Mouse (Mus musculus): ENCODE measurements at regions not wholly inside any gene's neighbourhood (a gene's known extent, or its start where the extent isn't known, plus 50 kb on each side); places are given as distances from the start of the nearest gene placed in this dataset.

DNA sequence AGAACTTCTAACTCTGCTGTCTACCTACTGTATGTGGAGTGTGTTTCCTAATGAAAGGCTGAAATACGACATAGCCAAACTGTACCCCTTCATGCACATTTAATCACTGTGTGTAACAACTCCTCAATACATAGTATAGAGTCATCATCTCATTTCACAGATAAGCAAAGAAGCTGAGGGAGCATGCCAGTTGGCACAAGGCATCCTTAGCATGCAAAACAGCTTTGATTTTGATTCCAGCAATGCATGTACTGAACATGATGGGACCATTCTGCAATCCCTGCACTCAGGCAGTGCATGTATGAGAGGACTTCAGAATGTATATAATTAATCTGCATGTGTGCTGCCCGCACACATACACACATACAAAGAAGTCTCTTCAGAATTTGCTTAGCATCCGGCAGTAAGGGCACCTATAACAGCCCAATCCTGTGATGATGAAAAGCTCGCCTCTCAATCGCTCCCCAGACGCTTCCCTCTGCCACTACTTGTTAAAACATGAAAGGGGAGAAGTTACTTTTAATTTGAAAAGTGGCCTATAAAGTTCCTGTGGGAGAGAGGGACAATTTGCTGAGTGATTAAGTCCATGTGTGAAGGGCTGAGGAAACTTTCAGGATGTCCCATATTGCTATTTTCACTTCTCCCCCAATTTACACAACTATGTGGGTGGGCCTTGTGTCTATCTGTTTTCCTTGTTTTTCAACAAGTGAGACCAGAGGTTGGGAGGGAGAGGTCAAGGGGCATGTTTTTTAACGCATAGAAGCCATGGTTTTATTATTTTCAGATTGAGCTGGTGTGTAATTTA is 569.0 kb upstream of the Intu start:
- DNase-seq, result no peak

DNA sequence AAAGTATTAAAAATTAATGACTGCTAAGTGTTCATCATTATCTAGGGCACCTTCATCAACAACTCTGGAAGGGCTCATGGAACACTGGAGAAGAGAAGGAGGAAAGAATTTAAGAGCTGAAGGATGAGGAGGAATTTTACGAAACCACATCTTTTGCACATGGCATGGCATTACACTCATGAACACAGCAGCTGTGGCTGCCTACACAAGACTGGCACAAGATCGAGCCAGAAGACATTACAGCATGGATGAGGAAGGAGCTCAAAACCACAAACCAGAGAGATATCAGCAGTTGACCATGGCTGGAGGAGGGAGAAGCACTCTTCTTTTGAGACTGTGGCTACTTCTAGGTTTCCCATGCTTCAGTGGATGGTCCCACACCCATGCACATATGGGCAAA is 565.7 kb upstream of the Intu start:
- DNase-seq, result no peak

DNA sequence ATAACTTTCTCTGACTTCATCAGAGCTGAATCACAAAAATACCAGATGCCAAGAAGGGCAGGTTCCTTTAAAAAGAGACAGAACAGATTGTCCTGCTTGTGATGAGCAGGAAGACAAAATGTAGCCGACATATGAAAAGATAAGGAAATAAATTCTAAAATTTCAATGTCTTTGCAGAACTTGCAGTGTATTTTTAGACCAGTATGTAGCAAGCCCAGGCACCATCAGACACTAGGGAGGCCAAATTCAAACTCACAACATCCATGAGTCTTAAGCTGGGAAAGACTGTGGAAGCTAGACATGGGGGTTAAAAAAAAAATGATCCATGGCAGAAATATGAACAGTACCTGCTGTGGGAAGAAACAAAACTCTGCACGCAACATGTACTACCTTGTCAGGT is 564.7 kb upstream of the Intu start:
- no peak for DNase-seq

DNA sequence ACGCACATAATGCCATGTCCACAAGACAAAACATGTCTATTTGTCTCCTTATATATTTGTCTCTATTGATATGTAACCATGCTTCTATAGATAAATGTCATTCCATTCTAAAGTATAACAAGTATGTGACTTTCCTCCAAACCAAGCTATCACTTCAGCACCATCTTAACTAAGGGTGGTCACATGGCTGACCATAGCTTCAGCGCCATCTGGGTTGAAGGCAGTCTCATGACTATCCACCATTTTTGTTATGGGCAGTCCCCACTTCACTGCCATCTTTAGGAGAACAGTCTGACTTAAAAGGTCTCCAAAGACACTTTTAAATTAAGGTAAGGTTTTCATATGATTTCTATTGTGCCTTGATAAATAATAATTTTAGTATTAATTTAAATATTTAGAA is 554.1 kb upstream of the Intu start:
- DNase-seq, result no peak

DNA sequence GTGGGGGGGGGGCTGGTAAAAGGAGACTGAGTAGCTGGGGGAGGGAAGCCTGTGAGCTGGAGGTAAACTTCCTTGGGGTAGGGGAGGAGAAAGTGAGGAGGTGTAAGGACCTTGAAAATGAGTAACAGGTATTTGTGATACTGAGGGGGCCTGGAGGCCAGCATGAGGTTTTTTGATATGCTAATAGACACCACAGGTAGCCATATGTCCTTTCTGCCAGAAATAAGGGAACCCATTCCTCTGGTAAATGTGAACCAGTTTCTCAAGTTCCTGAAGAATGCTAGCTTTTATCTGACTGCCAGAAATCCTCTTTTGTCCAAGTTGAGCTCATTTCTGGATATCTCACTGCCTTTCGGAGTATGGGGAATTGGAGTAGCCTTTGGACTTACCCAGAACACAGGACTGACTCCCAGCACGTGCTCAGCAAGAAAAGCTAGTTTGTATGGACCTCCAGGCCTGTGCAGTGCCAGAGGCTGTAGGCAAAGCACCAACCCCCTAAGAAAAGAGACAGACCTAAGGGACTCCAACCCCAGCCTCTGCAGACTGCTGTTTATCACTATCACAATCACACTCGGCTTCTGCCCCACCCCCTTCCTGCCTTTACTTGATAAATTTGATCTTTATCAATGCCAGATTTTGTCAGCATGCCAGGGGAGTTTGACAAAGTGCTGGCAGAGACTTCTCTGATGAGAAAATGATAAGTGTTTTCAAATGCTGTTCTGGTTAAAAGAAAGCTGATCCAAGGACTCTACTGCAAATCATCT is 552.0 kb upstream of the Intu start:
- no peak for DNase-seq

DNA sequence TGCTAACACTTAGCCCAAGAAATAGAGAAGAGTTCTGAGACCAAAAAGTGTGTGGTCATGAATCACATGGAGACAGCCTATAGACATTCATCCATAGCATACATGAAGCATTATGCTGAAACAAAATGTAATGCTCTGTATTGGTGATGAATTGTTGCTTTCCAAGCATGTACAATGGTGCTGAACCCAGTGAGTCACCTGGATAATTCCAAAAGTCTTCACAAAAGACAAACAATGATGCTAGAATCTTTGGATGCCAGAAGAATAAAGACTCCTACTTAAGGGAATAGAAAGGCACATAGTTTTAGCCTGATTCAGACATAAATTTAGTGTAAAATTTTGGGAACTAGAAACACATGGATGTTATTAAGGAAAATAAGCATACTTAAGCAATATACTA is 548.4 kb upstream of the Intu start:
- DNase-seq, result no peak

DNA sequence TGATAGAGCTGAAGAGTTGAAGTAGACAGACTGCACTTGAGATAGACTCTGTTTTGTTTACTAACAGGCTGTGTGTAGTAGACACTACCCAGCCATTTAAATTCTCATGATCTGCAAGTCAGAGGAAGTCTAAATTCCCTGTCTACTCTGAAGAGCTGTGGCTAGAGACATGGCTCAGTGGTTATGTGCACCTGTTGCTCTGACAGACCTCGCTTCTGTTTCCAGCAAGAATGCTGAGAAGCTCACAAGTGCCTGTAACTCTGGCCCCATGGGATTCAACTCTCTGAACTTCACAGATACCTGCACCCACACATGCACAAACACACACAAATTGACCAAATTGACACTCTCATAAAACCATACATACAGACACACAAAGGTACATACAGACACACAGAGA is 543.4 kb upstream of the Intu start:
- no peak for DNase-seq

DNA sequence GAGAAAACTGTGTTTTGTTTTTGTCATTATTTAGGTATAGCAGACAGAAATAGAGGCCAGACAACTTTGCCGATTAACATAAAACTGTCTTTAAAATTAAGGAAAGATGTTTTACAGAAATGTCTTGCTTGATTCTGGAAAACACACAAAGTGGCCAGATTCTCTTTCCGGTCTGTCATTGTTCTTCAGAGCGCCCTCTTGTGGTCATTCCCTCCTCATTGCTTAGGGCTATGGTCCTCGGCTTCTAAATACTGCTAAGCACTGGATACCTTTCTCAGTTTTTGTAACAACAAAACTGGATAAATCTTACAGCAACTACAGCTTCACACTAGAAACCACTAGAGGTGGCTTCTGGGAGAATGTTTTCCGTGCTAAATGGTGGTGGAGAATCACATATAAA is 532.5 kb upstream of the Intu start:
- no peak for DNase-seq

DNA sequence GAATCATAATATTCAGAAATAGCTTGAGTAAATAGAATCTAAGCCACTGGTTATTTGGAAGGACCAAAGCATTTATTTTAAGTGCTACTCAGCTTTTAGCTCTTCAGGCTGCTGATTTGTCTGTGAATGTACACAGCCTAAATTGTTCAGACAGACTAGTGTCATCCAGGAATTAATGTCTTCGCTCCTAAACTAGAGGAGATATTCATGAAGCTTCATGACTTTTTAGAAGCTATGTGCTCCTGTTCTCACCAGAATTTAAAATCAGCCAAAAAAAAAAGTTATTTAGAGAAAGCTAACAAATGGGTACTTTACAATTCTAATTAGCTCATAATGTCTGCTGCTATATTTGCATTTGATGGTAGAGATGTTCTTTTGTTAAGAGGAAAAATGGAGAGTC is 531.2 kb upstream of the Intu start:
- DNase-seq, result no peak

DNA sequence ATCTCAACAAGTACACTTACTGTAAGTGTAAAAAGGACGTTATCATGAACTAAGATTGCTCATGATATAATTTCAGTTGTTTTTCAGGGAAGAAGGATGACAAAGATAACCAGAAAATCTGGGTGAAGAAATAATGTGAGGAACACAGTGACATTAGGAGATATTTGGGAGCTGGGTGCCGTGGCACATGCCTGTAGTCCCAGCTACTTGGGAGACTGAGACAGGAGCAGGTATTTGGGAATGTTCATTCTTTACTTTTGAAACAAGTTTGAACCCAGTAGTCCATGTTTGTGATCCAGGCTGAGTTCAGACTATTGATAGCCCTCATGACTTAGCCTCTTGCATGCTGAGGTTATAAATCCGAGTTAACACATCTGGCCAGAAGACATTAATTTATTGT is 528.2 kb upstream of the Intu start:
- no peak for DNase-seq

DNA sequence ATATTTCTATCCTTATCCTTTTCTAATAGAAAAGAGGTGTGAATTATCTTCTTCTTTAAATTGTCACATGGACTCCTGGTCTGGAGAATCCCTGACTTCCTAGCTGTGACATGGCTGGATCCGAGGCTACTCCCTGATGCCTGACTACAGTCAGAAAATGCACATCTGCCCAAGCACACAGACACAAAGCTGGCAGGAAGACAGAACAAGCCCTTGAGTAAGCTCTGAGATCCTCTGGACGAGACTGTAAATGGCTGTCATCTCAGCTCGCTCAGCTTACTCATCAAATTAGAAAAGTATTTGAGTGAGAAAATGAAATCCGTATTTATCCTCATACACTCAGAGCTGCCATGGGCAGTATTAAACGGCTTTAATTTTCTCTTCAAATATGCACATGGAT is 521.0 kb upstream of the Intu start:
- DNase-seq, result no peak

DNA sequence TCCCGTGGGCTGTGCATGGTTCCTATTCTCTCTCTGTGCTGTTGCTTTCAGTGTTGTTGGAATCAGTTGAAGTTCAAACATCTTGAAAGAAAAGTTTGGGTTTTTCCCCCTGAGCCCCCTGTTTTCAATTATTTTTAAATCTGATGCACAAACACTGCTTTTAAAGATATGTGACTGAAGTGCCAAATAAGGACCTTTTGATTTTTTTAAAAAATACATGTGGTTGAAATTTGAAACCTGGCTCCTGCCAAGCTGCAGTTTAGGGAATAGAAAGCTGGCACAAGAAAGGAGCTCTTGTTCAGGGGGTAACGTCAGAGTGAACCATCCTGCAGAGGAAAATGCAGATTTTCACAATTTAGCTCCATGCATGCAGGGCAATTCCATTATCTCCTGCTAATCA is 509.4 kb upstream of the Intu start:
- DNase-seq, result no peak

DNA sequence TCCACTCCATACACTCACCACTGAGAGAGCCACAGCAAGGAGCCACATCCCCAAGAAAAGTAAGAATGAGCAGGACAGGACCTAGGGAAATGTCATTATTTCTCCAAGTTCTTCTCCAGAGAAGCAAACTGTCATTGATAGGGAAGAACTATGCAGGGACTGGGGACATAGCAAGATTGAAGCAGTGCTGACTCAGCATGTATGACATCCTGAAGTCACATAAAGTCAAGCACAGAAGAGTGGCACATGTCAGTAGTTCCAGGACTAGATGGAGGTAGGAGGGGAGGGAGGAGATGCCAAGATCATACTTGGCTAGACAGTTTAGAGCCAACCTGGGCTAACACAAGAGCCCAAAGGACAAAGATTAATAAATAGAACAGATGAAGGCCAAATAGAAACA is 503.4 kb upstream of the Intu start:
- no peak for DNase-seq

DNA sequence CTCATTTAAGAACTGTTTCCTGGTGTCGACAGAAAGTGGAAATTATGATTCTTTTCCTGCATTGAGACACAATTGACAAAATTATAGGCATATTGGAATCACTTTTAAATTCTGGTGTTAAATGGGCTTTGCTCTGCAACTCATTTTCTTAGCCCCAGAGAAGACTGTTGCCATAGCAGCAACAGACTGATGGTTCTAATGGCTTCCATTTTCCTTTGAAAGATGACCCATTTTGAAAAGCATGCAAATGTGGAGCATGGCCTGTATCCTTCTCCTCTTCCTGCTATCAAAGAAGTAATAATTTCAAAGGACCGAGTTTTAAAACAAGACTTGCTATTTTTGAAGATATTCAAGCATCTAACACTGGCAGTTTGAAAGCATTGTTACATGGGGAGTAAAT is 494.9 kb upstream of the Intu start:
- DNase-seq, result no peak

DNA sequence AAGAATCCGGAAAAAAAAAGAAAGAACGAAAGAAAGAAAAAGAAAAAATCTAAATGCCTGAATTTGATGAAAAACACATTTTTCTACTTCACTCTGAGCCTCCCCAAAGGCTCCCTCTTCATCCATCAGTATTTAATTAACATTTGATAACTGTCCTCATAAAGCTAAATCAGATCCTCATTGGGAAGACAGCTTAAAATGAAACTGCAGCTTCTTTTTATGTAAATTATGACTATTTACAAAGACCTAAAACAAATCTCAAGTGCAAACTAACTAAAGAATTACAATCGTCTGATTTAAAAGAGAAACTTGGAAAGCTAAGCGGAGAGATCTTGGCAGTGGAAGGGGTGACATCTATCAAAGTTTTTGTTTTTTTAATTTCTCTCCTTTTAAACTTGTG is 481.4 kb upstream of the Intu start:
- DNase-seq, result no peak

DNA sequence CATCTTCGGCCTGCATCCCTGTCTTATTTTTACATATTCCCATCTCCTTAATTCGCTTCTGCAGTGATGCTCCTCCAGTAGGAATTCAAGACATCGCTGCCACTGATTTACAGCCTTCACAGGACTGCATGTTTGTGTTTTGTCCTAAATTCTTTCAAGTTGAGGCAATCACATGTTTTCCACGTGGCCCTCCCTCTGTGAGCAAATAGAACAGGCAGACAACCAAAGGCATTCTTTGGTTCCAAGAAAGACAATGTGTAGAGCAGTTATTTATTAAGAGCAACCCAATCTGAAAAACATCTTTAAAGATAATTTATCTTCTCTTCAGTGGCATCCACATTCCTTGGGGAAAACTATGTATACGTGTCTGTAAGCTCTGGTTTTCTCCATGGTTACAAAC is 472.8 kb upstream of the Intu start:
- no peak for DNase-seq

DNA sequence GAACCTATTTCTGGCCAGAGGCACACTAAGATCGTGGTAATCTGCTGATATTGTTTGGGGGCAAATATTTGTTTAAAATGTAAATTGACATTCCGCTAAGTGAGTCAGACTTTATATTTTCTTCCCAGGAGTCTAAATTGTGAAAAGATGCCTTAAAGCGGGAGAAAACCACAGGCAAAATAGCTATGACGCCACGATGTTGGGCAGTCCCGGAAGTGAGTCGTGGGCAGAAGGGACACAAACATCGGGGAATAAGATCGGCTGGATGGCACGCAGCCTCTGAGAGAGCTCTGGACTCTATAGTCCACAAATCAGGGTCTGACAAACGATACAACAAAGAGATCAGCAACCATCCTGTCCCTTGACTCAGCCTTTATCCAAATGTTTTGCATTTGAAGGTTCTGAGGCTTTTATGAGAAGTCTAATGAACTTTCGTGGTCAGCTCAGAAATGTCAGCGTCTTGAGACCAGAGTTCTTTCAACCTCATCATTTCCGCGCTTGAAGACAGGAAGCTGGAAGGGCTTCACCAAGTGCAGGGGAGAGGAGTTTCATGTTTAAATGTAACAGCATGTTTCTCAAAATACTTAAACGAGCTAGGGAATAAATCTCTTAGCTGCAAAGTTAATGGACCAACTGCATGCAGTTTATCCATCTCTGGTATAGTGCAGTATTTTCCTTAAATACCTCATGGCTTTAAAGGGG is 472.2 kb upstream of the Intu start:
- no peak for DNase-seq

DNA sequence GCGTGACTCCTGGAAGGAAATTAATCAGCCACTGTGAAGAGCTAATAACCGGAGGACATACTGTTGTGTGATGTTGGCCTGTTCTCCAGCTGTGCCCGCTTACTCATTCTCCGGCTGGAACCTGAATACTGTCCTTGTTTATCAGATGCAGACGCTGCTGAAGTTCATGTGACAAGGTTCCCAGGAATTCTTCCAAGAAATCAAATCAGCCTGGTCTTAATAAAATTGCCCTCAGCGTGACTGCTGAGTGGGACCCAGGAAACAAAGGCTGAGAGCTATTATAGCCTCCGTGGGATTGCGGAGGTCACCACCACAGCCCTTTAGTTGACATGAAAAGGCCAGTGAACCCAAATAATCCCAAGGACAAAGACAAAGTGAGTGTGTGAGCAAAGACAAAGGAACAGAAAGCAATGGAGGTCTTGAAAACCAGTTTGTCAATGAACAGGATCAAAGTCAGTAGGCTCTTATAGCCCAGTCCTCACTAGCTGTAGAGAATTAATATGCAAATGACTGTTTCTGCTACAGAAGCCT is 460.9 kb upstream of the Intu start:
- DNase-seq, result no peak

DNA sequence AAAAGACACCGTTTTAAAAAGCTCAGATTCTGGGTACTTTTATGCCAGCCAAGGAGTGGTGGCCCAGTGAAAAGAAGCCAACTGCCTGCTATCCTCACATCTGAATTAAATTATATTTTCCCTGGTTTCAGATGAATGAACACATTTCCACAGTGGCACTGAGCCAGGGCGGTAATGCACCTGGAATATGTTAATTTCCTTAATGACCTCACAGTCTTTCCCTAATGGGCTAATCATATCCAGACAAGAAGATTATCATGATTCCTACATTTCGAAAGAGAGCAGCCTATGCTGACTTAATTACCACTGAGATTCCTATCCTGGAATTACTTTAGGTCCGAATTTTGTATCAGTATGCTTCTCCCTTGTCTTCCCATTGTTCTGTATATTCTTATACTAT is 454.3 kb upstream of the Intu start:
- no peak for DNase-seq

DNA sequence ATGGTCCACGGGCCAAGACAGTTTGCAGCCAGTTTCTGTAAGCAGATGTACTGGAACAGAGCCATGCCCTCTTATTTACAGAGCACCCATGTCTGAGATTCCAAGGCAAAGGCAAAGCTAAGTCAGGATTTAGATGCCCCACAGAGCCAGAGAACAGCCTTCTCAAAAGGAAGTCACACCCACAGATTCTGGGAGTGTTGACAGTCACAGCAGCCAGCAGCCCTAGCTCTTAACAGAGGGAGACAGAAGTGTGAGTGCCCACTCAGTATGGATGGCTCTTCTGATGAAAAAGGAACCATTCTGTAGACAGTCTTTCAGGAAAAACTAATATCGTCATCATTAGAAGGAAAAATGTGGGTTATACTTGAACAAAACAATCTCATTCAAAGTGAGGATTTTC is 446.0 kb upstream of the Intu start:
- DNase-seq, result no peak

DNA sequence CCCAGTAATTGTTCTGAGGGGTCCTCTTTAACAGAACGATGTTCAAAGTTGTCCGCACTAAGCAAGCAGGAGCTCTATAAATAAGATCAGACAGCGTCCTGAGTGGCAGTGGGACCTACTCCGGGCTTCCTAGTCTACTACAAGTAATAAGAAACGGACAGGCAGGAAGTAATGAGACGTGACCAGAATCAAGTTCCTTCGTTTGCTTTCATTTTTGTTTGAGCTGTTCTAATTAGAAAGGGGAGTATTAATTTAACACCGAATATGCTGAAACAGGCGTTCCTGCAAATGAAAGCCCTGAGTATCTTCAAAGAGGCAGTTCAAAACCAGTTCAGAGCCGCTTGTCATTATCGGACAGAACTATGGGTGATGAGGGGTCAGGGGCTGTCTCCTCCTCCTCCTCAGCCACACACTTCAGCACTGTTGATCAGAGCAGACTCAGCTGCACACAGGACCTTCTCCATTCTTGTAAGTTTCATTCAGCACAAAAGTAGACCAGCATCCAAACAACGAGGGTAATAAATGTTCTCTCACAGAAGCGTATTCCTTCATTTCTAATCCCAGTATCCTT is 439.2 kb upstream of the Intu start:
- no peak for DNase-seq

DNA sequence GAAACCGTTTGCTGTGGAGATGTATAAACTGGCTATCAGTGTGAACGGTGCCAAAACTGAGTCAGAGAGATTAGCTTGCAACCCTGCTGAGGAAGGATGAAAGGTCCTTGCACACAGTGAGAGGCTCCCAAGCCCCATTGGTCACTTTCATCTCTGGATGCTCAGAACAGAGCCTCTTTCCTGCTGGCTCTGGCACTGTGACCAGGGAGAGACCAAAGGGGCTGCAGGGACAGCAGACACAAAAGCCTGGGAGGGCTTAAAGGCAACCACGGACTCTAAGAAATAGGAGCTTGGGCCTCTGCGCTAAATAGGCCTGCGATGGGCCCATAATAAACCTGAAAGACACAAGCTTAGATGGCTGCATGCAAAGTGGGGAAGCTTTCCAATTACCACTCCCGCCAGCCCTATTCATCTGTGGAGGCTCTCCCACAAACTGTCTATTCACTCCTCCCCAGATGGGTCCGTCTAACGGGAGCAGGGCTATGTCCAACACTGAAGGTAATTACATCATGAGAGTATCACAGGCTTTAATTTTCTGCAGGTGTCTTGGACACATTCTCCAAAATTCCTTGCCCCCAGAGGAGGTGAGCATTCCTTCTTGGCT is 438.2 kb upstream of the Intu start:
- DNase-seq, result no peak

DNA sequence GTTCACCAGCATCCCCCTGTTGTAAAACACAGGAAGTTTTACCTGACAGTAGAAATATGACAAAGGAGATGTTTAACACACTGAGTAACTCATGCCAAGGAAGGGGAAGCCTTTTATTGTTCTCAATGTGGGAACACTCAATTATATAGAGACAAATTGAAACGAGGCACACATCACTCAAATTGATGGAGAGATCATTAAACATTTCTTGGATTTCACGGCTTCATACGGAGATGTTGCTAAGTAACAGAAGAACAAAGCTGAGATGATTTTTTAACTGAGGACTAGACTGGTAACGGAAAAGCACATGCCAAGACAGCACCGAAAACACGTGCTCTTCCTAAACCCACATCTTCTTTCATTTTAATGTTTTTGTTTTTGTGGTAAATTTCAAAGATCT is 437.0 kb upstream of the Intu start:
- no peak for DNase-seq
